Mouse (Mus musculus) frontal cortex, adult (tissue): ENCODE data around the gene Pla2r1.

ENCODE experiments used
- ATAC-seq: cut with Nextera tagmentation; 2 replicates; pipeline ENCODE4 v1.9.2; 2017; ENCODE audit warnings: mild to moderate bottlenecking, moderate library complexity, mixed read lengths; ENCODE audit not compliant: low TSS enrichment

The Pla2r1 gene

GRCm38 (mm10) chr2:60500583-60501116 is 52.5 kb downstream of the Pla2r1 start:
- ATAC-seq = no peak

- ATAC-seq = peak; percentile 96
These were observed 73.2 kb downstream of the Pla2r1 start for GRCm38 (mm10) chr2:60479906-60480305.

- ATAC-seq = no peak
These were observed 74.3 kb downstream of the Pla2r1 start for GRCm38 (mm10) chr2:60478778-60479177.

- no peak for ATAC-seq
These were observed 84.0 kb downstream of the Pla2r1 start for GRCm38 (mm10) chr2:60468901-60469770.

GRCm38 (mm10) chr2:60452376-60452775 is 100.7 kb downstream of the Pla2r1 start:
- ATAC-seq = no peak

GRCm38 (mm10) chr2:60451119-60451773 is 101.9 kb downstream of the Pla2r1 start:
- ATAC-seq = no peak

GRCm38 (mm10) chr2:60449732-60450131 is 103.4 kb downstream of the Pla2r1 start:
- ATAC-seq = no peak

GRCm38 (mm10) chr2:60444711-60445509 is 108.2 kb downstream of the Pla2r1 start:
- ATAC-seq = peak; percentile 93

GRCm38 (mm10) chr2:60443279-60443678 is 109.8 kb downstream of the Pla2r1 start:
- no peak for ATAC-seq

- peak; percentile 65; the same call in 1 of the 2 replicates for ATAC-seq
These were observed 111.2 kb downstream of the Pla2r1 start for GRCm38 (mm10) chr2:60441875-60442274.

- ATAC-seq = no peak
These were observed 116.3 kb downstream of the Pla2r1 start for GRCm38 (mm10) chr2:60436802-60437201.

- ATAC-seq = no peak
These were observed 122.6 kb downstream of the Pla2r1 start for GRCm38 (mm10) chr2:60430315-60431021.

GRCm38 (mm10) chr2:60418075-60418474 is 135.0 kb downstream of the Pla2r1 start:
- ATAC-seq = peak; percentile 97

- no peak for ATAC-seq
These were observed 138.8 kb downstream of the Pla2r1 start for GRCm38 (mm10) chr2:60414334-60414733.

- ATAC-seq = peak; percentile 92
These were observed 140.0 kb downstream of the Pla2r1 start for GRCm38 (mm10) chr2:60413006-60413650.

- ATAC-seq = no peak
These were observed 141.9 kb downstream of the Pla2r1 start for GRCm38 (mm10) chr2:60411181-60411580.

GRCm38 (mm10) chr2:60409989-60410763 is 142.9 kb downstream of the Pla2r1 start:
- no peak for ATAC-seq

- no peak for ATAC-seq
These were observed 143.9 kb downstream of the Pla2r1 start for GRCm38 (mm10) chr2:60409194-60409593.

- no peak for ATAC-seq
These were observed 145.7 kb downstream of the Pla2r1 start for GRCm38 (mm10) chr2:60407387-60407786.

- ATAC-seq = no peak
These were observed 147.7 kb downstream of the Pla2r1 start for GRCm38 (mm10) chr2:60405431-60405830.
